Mouse (Mus musculus): ENCODE measurements around the gene Syt9. TPM values are rescaled to one million over a fixed set of nuclear protein-coding genes. Genes with fewer than 3 reads are reported as not detected.

Gene Syt9
- polyA plus RNA-seq (2014; fragmentation: Illumina TruSeq; extraction: RNeasy Lipid Tissue Mini Kit (QIAGEN cat#74804); ENCODE audit: low read depth, low replicate concordance), result 0.13 TPM

GRCm38 (mm10) chr7:107370232-107371125 is at the start of gene Syt9:
Gene Syt9 (plus strand): TSS chr7:107370728.

DNA sequence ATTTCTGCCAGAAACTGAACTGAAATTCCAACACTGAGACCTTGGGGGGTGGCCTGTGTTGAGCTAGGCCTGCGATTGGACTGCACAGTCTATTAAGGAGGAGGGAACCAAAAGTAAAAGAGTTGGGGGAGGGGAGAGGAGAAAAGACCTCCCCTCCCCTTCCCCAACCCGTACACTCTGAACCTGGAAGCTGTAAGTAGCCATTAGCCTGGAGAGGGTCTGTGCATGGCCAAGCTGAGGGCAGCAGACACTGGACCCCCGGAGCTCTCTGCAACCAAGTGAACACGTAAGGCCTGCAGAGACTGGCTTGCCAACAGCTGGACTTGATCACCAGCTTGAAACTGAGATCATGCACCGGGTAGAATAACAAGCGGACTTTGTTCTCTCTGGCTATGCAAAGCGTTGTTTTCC is 196.7 kb downstream of the Syt9 start, which contains the start of gene Olfml1:
Gene Olfml1 (plus strand): TSS at position 186 of the 411 bp plus-strand sequence.

GRCm38 (mm10) chr7:107594857-107595402 is 224.4 kb downstream of the Syt9 start, which contains the start of gene Ppfibp2:
Gene Ppfibp2 (plus strand): TSS chr7:107595207.

Other genes starting within 250 kb of the Syt9 start
- gene Olfr715, start 239.6 kb upstream of the Syt9 start, polyA plus RNA-seq (2014; fragmentation: Illumina TruSeq; extraction: RNeasy Lipid Tissue Mini Kit (QIAGEN cat#74804); ENCODE audit: low read depth, low replicate concordance), result not detected
- gene Olfr716, start 232.4 kb upstream of the Syt9 start, polyA plus RNA-seq (2014; fragmentation: Illumina TruSeq; extraction: RNeasy Lipid Tissue Mini Kit (QIAGEN cat#74804); ENCODE audit: low read depth, low replicate concordance), result not detected
- not detected for gene Nlrp14, start 203.7 kb upstream of the Syt9 start, polyA plus RNA-seq (2014; fragmentation: Illumina TruSeq; extraction: RNeasy Lipid Tissue Mini Kit (QIAGEN cat#74804); ENCODE audit: low read depth, low replicate concordance)
- not detected for gene Rbmxl2, start 161.3 kb upstream of the Syt9 start, polyA plus RNA-seq (2014; fragmentation: Illumina TruSeq; extraction: RNeasy Lipid Tissue Mini Kit (QIAGEN cat#74804); ENCODE audit: low read depth, low replicate concordance)
- gene Olfml1, start 196.7 kb downstream of the Syt9 start, polyA plus RNA-seq (2014; fragmentation: Illumina TruSeq; extraction: RNeasy Lipid Tissue Mini Kit (QIAGEN cat#74804); ENCODE audit: low read depth, low replicate concordance), result 6.3 TPM
- 19.5 TPM for gene Ppfibp2, start 224.5 kb downstream of the Syt9 start, polyA plus RNA-seq (2014; fragmentation: Illumina TruSeq; extraction: RNeasy Lipid Tissue Mini Kit (QIAGEN cat#74804); ENCODE audit: low read depth, low replicate concordance)

Data from heart, adult 10 weeks (tissue).